Mouse (Mus musculus) neural tube, embryonic 14.5 days (tissue): ENCODE results near the gene Mylk4. TPM values are rescaled to one million over a fixed set of nuclear protein-coding genes. Genes with fewer than 3 reads are reported as not detected.

Experiments used
- ATAC-seq: fragments of 200-750 bp; cut with Nextera tagmentation; 2 replicates; pipeline ENCODE4 v1.8.0; 2017; ENCODE audit warnings: low read depth, mild to moderate bottlenecking, moderate TSS enrichment, moderate library complexity
- H3K27ac ChIP-seq: fragments of 300-500 bp; sonication (generic); 2 replicates; pipeline ENCODE4 v1.5.1; 2014; ENCODE audit warnings: low read depth, mild to moderate bottlenecking, control low read depth, low read length, moderate library complexity, mixed read lengths
- H3K27me3 ChIP-seq: fragments of 300-500 bp; sonication (generic); 2 replicates; pipeline ENCODE4 v1.6.1; 2014; ENCODE audit warnings: low read length; ENCODE audit not compliant: control insufficient read depth, insufficient read depth
- H3K36me3 ChIP-seq: fragments of 300-500 bp; sonication (generic); 2 replicates; pipeline ENCODE4 v1.6.1; 2014; ENCODE audit warnings: low read length, mixed read lengths; ENCODE audit not compliant: control insufficient read depth, insufficient read depth
- H3K4me1 ChIP-seq: fragments of 300-500 bp; sonication (generic); 2 replicates; pipeline ENCODE4 v1.6.1; 2014; ENCODE audit warnings: low read length; ENCODE audit not compliant: control insufficient read depth, insufficient read depth
- H3K4me2 ChIP-seq: fragments of 300-500 bp; sonication (generic); 2 replicates; pipeline ENCODE4 v1.6.1; 2014; ENCODE audit warnings: mild to moderate bottlenecking, low read depth, low read length, control low read depth
- H3K4me3 ChIP-seq: fragments of 300-500 bp; sonication (generic); 2 replicates; pipeline ENCODE4 v1.5.1; 2014; ENCODE audit warnings: low read depth, low read length, control low read depth, mixed read lengths
- H3K9ac ChIP-seq: fragments of 300-500 bp; sonication (generic); replicated peaks from 2 replicates; pipeline ENCODE4 v1.6.1; 2014; ENCODE audit warnings: low read depth, mild to moderate bottlenecking, control low read depth, low read length, mixed read lengths
- H3K9me3 ChIP-seq: fragments of 300-500 bp; sonication (generic); 2 replicates; pipeline ENCODE4 v1.6.1; 2016; ENCODE audit warnings: low read length; ENCODE audit not compliant: control insufficient read depth
- WGBS: fragments of 180-500 bp; shearing (Covaris S2); extraction: QIAGEN DNeasy Blood & Tissue Kit; methylation state at CpG from one replicate; pipeline ENCODE4 v1.1.7; 2014; 5-methylcytosine and 5-hydroxymethylcytosine counted together
- polyA plus RNA-seq: library from polyadenylated mRNA; unstranded; fragments of >200 nt; fragmentation: Nextera tagmentation; extraction: Ambion mirVana; gene quantifications from 2 replicates; pipeline ENCODE4 v1.2.1, GENCODE M21; 2014

Mylk4 gene
- polyA plus RNA-seq, 1 experiment from 2014 or later = 0.28 TPM

GRCm38 (mm10) chr13:32783055-32783454 lies 699 bp downstream of the Mylk4 start:
- Histone ChIP-seq H3K9ac (no peak overlapping the region), H3K27ac (no peak overlapping the region), H3K4me1 (no peaks in the 10 kb centered on the region), H3K27me3 (no peaks in the 10 kb centered on the region), H3K36me3 (no peaks in the 10 kb centered on the region), H3K9me3 (no peaks in the 10 kb centered on the region), H3K4me3 (no peak overlapping the region), H3K4me2 (no peak overlapping the region)
- WGBS = 74% methylated on average over 5 of the region's 5 CpGs
- ATAC-seq = no peak

GRCm38 (mm10) chr13:32778861-32779260 lies 4.9 kb downstream of the Mylk4 start:
- H3K4me3 ChIP-seq = no peak overlapping the region
- no peak overlapping the region for H3K4me2 ChIP-seq
- no peaks in the 10 kb centered on the region for H3K27me3 ChIP-seq
- no peak overlapping the region for H3K9ac ChIP-seq
- no peak overlapping the region for H3K27ac ChIP-seq
- no peaks in the 10 kb centered on the region for H3K4me1 ChIP-seq
- no peaks in the 10 kb centered on the region for H3K36me3 ChIP-seq
- no peaks in the 10 kb centered on the region for H3K9me3 ChIP-seq
- 58% methylated on average over 3 of the region's 3 CpGs for WGBS
- ATAC-seq = no peak

DNA sequence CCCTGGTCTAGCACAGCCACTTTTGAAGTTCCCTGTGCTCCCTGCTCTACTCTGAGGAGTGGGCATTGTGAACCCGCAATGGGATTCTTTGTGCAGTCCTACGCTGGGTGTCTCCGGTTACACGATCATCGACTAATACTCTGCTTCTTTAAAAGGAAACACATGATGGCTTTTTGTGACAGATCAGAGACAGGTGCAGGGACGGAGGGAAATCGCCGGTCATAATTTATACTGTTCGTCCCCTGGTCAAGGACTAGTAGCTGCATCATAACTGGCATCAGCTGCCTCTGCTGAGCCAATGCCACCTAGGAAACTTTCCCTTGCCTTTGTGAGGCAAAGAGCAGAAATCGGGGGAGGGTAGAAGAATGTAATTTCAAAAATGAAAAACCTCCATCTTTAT lies 7.4 kb downstream of the Mylk4 start:
- Histone ChIP-seq H3K9me3 (no peaks in the 10 kb centered on the region), H3K27ac (no peak overlapping the region), H3K4me1 (no peaks in the 10 kb centered on the region), H3K4me3 (no peak overlapping the region), H3K27me3 (no peaks in the 10 kb centered on the region), H3K36me3 (no peaks in the 10 kb centered on the region), H3K4me2 (no peak overlapping the region), H3K9ac (no peak overlapping the region)
- WGBS = 90% methylated on average over 10 of the region's 10 CpGs
- no peak for ATAC-seq

DNA sequence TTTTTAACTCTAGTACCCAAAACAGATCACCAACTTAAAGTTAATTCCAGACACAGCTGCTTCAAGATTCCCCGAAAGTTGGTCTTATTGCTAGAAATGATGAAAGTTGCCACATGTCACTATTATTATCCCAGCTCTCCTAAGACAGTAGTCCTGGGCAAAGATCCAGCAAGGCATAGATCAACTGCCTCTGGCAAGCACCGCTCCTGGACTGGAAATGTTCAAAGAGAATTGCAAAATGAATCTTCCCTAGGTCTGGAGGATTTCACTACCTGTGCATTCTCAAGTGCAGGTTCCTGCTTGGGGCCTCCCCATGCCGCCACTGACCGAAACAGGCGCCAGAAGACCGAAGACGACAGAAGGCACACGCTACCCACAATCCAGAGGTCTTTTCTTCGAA lies 7.9 kb downstream of the Mylk4 start:
- H3K4me2 ChIP-seq = no peak overlapping the region
- no peak overlapping the region for H3K27ac ChIP-seq
- 92% methylated on average over 9 of the region's 9 CpGs for WGBS
- no peaks in the 10 kb centered on the region for H3K4me1 ChIP-seq
- no peaks in the 10 kb centered on the region for H3K36me3 ChIP-seq
- H3K9me3 ChIP-seq = no peaks in the 10 kb centered on the region
- H3K9ac ChIP-seq = no peak overlapping the region
- no peak for ATAC-seq
- H3K27me3 ChIP-seq = no peaks in the 10 kb centered on the region
- H3K4me3 ChIP-seq = no peak overlapping the region

GRCm38 (mm10) chr13:32769960-32770359 lies 13.8 kb downstream of the Mylk4 start:
- H3K9me3 ChIP-seq = no peaks in the 10 kb centered on the region
- H3K27ac ChIP-seq = no peak overlapping the region
- H3K4me3 ChIP-seq = no peak overlapping the region
- no peaks in the 10 kb centered on the region for H3K27me3 ChIP-seq
- H3K4me1 ChIP-seq = no peaks in the 10 kb centered on the region
- ATAC-seq = no peak
- no peaks in the 10 kb centered on the region for H3K36me3 ChIP-seq
- no peak overlapping the region for H3K9ac ChIP-seq
- H3K4me2 ChIP-seq = no peak overlapping the region
- 23% methylated on average over 3 of the region's 3 CpGs for WGBS

GRCm38 (mm10) chr13:32768104-32768503 lies 15.7 kb downstream of the Mylk4 start:
- no peaks in the 10 kb centered on the region for H3K9me3 ChIP-seq
- H3K36me3 ChIP-seq = no peaks in the 10 kb centered on the region
- 13% methylated on average over 4 of the region's 4 CpGs for WGBS
- H3K4me1 ChIP-seq = no peaks in the 10 kb centered on the region
- no peaks in the 10 kb centered on the region for H3K27me3 ChIP-seq
- ATAC-seq = no peak
- H3K9ac ChIP-seq = no peak overlapping the region
- no peak overlapping the region for H3K4me3 ChIP-seq
- no peak overlapping the region for H3K27ac ChIP-seq
- no peak overlapping the region for H3K4me2 ChIP-seq

- Histone ChIP-seq H3K9ac (no peak overlapping the region), H3K4me2 (no peak overlapping the region), H3K9me3 (no peaks in the 10 kb centered on the region), H3K27ac (no peak overlapping the region), H3K36me3 (no peaks in the 10 kb centered on the region), H3K4me3 (no peak overlapping the region), H3K27me3 (no peaks in the 10 kb centered on the region), H3K4me1 (no peaks in the 10 kb centered on the region)
- ATAC-seq = no peak
- 40% methylated on average over 7 of the region's 7 CpGs for WGBS
These were observed 19.3 kb downstream of the Mylk4 start for GRCm38 (mm10) chr13:32764448-32764847.

DNA sequence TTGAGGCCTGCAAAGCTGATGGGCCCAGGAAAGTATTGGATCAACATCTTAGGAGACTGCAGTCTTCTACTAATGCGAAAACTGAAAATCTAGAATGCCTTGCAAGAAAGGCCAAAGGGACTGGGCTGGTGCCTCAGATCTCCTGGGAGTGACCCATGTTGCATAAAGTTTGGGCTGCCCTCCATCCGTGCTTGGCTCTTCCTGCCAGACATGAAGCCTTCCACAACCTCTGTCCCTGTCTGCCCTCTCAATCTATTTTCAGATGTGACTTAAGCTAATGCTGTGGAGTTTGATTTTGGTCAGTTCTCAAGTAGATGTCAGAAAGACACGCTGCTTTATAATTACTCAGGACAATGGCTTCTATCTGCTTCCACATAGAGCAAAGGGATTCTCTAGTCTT lies 20.6 kb downstream of the Mylk4 start:
- Histone ChIP-seq H3K9me3 (no peaks in the 10 kb centered on the region), H3K4me3 (no peak overlapping the region), H3K9ac (no peak overlapping the region), H3K4me2 (no peak overlapping the region), H3K4me1 (no peaks in the 10 kb centered on the region), H3K27me3 (no peaks in the 10 kb centered on the region), H3K27ac (no peak overlapping the region), H3K36me3 (no peaks in the 10 kb centered on the region)
- ATAC-seq = no peak
- 90% methylated on average over 3 of the region's 3 CpGs for WGBS

GRCm38 (mm10) chr13:32760795-32761194 lies 23.0 kb downstream of the Mylk4 start:
- Histone ChIP-seq H3K9ac (no peak overlapping the region), H3K9me3 (no peaks in the 10 kb centered on the region), H3K4me2 (no peak overlapping the region), H3K27ac (no peak overlapping the region), H3K36me3 (no peaks in the 10 kb centered on the region), H3K4me3 (no peak overlapping the region), H3K27me3 (no peaks in the 10 kb centered on the region), H3K4me1 (no peaks in the 10 kb centered on the region)
- WGBS = 85% methylated on average over 2 of the region's 2 CpGs
- ATAC-seq = no peak

DNA sequence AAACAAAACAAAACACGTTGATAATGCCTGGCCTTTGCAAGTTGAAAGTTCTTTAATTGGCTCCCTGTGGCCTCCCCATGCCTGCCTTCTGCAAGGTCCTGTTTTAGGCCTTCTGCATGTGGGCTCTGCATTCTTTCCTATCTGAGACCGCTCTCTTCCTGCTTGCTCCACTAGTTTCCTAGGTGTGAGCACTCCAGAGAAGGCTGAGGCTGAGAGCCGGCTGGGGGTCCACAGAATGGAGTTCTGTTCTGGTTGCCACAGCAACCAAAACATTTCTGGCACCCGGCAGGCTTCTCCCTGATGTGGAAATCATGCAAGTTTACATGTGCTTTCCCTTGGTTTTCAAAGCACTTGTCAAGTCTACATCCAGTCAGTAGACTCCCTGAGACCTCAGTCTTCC lies 24.7 kb downstream of the Mylk4 start:
- no peak overlapping the region for H3K27ac ChIP-seq
- WGBS = 20% methylated on average over 4 of the region's 4 CpGs

More for the DNA sequence above, 24.7 kb downstream of the Mylk4 start:
- no peak overlapping the region for H3K4me2 ChIP-seq
- no peak for ATAC-seq
- H3K4me3 ChIP-seq = no peak overlapping the region
- H3K9me3 ChIP-seq = no peaks in the 10 kb centered on the region
- H3K27me3 ChIP-seq = no peaks in the 10 kb centered on the region
- H3K4me1 ChIP-seq = no peaks in the 10 kb centered on the region
- no peaks in the 10 kb centered on the region for H3K36me3 ChIP-seq
- no peak overlapping the region for H3K9ac ChIP-seq
